Mouse (Mus musculus): Measurements from ENCODE around the gene Pcsk2. TPM values are rescaled to one million over a fixed set of nuclear protein-coding genes. Genes with fewer than 3 reads are reported as not detected.
A peak's percentile ranks its signal among the peaks of the same experiment; 100 is the strongest.

Gene Pcsk2
- polyA plus RNA-seq, 1 experiment from 2014 or later = 0.04 TPM

GRCm38 (mm10) chr2:143841536-143841935 is 295.6 kb downstream of the Pcsk2 start:
- Histone ChIP-seq H3K27ac (no peak overlapping the region), H3K4me3 (no peak overlapping the region), H3K9ac (no peak overlapping the region), H3K27me3 (no peaks in the 10 kb centered on the region), H3K4me2 (no peak overlapping the region), H3K36me3 (no peaks in the 10 kb centered on the region), H3K4me1 (replicated peaks) (peaks cover 7% of the 10 kb centered on the region; the same call in 1 of the 2 replicates), H3K9me3 (replicated peaks) (no peaks in the 10 kb centered on the region)
- ATAC-seq (replicated peaks; ENCODE audit: insufficient number of reproducible peaks, insufficient read depth, low FRiP score, low read depth) = no peak
- WGBS = 80% methylated on average over 7 of the region's 7 CpGs

- Histone ChIP-seq H3K27ac (no peak overlapping the region), H3K9ac (no peak overlapping the region), H3K36me3 (no peaks in the 10 kb centered on the region), H3K4me2 (no peak overlapping the region), H3K4me3 (no peak overlapping the region), H3K27me3 (no peaks in the 10 kb centered on the region), H3K9me3 (replicated peaks) (no peaks in the 10 kb centered on the region), H3K4me1 (replicated peaks) (peaks cover 10% of the 10 kb centered on the region)
- WGBS = 79% methylated on average over 5 of the region's 5 CpGs
- ATAC-seq (replicated peaks; ENCODE audit: insufficient number of reproducible peaks, insufficient read depth, low FRiP score, low read depth) = no peak
Observed at GRCm38 (mm10) chr2:143844779-143845178, 298.8 kb downstream of the Pcsk2 start.

- WGBS = 53% methylated on average over 4 of the region's 4 CpGs
- H3K36me3 ChIP-seq = no peaks in the 10 kb centered on the region
- no peak overlapping the region for H3K4me2 ChIP-seq
- peak; percentile 47 for ATAC-seq (replicated peaks; ENCODE audit: insufficient number of reproducible peaks, insufficient read depth, low FRiP score, low read depth)
- no peaks in the 10 kb centered on the region for H3K9me3 ChIP-seq (replicated peaks)
- no peaks in the 10 kb centered on the region for H3K27me3 ChIP-seq
- no peak overlapping the region for H3K9ac ChIP-seq
- H3K27ac ChIP-seq = no peak overlapping the region
- peaks cover 10% of the 10 kb centered on the region for H3K4me1 ChIP-seq (replicated peaks)
- H3K4me3 ChIP-seq = no peak overlapping the region
Observed at GRCm38 (mm10) chr2:143846799-143847198, 300.8 kb downstream of the Pcsk2 start.

- no peak for ATAC-seq (replicated peaks; ENCODE audit: insufficient number of reproducible peaks, insufficient read depth, low FRiP score, low read depth)
- no peaks in the 10 kb centered on the region for H3K27me3 ChIP-seq
- 45% methylated on average over 3 of the region's 3 CpGs for WGBS
Observed at GRCm38 (mm10) chr2:143847291-143847690, 301.3 kb downstream of the Pcsk2 start.

GRCm38 (mm10) chr2:143851354-143852221 is 305.6 kb downstream of the Pcsk2 start:
- no peak overlapping the region for H3K9ac ChIP-seq
- H3K36me3 ChIP-seq = no peaks in the 10 kb centered on the region
- no peak overlapping the region for H3K4me2 ChIP-seq
- H3K27me3 ChIP-seq = no peaks in the 10 kb centered on the region
- no peak for ATAC-seq (replicated peaks; ENCODE audit: insufficient number of reproducible peaks, insufficient read depth, low FRiP score, low read depth)
- no peak overlapping the region for H3K4me3 ChIP-seq
- WGBS = 63% methylated on average over 12 of the region's 12 CpGs
- peaks cover 9% of the 10 kb centered on the region for H3K4me1 ChIP-seq (replicated peaks)
- no peaks in the 10 kb centered on the region for H3K9me3 ChIP-seq (replicated peaks)
- H3K27ac ChIP-seq = 0 out of 2 replicates have a peak overlapping the region, but pooled peaks have one; percentile 4

More at GRCm38 (mm10) chr2:143847291-143847690, 301.3 kb downstream of the Pcsk2 start:
- Histone ChIP-seq H3K36me3 (no peaks in the 10 kb centered on the region), H3K9me3 (replicated peaks) (no peaks in the 10 kb centered on the region), H3K4me3 (no peak overlapping the region), H3K4me1 (replicated peaks) (peaks cover 10% of the 10 kb centered on the region), H3K4me2 (no peak overlapping the region), H3K9ac (no peak overlapping the region), H3K27ac (no peak overlapping the region)

- Histone ChIP-seq H3K27me3 (no peaks in the 10 kb centered on the region), H3K9ac (no peak overlapping the region), H3K4me3 (no peak overlapping the region), H3K4me1 (replicated peaks) (no peaks in the 10 kb centered on the region; the same call in 1 of the 2 replicates), H3K4me2 (no peak overlapping the region), H3K27ac (no peak overlapping the region), H3K36me3 (no peaks in the 10 kb centered on the region), H3K9me3 (replicated peaks) (no peaks in the 10 kb centered on the region)
- ATAC-seq (replicated peaks; ENCODE audit: insufficient number of reproducible peaks, insufficient read depth, low FRiP score, low read depth) = no peak
- 60% methylated on average over 18 of the region's 18 CpGs for WGBS
Observed at GRCm38 (mm10) chr2:143852295-143853275, 306.6 kb downstream of the Pcsk2 start.

- WGBS = 63% methylated on average over 4 of the region's 4 CpGs
- Histone ChIP-seq H3K36me3 (no peaks in the 10 kb centered on the region), H3K4me2 (no peak overlapping the region), H3K27me3 (no peaks in the 10 kb centered on the region), H3K27ac (no peak overlapping the region), H3K4me1 (replicated peaks) (no peaks in the 10 kb centered on the region), H3K4me3 (no peak overlapping the region), H3K9me3 (replicated peaks) (no peaks in the 10 kb centered on the region), H3K9ac (no peak overlapping the region)
- ATAC-seq (replicated peaks; ENCODE audit: insufficient number of reproducible peaks, insufficient read depth, low FRiP score, low read depth) = peak; percentile 62; the same call in 1 of the 2 replicates
Observed at GRCm38 (mm10) chr2:143853447-143853846, 307.5 kb downstream of the Pcsk2 start.

GRCm38 (mm10) chr2:143859166-143859565 is 313.2 kb downstream of the Pcsk2 start:
- H3K4me2 ChIP-seq = no peak overlapping the region
- H3K9ac ChIP-seq = no peak overlapping the region
- H3K4me1 ChIP-seq (replicated peaks) = peaks cover 8% of the 10 kb centered on the region
- no peaks in the 10 kb centered on the region for H3K9me3 ChIP-seq (replicated peaks)
- H3K4me3 ChIP-seq = no peak overlapping the region
- H3K36me3 ChIP-seq = no peaks in the 10 kb centered on the region
- no peak for ATAC-seq (replicated peaks; ENCODE audit: insufficient number of reproducible peaks, insufficient read depth, low FRiP score, low read depth)
- 80% methylated on average over 2 of the region's 2 CpGs for WGBS
- no peaks in the 10 kb centered on the region for H3K27me3 ChIP-seq
- H3K27ac ChIP-seq = no peak overlapping the region

GRCm38 (mm10) chr2:143862484-143863231 is 316.7 kb downstream of the Pcsk2 start, which contains the start of gene Bfsp1:
Gene Bfsp1, minus strand, starts transcription at chr2:143863173.
- 3% methylated on average over 86 of the region's 86 CpGs for WGBS
- Histone ChIP-seq H3K4me1 (replicated peaks) (peaks cover 13% of the 10 kb centered on the region), H3K4me3 (peak within 1 kb of the TSS; percentile 52), H3K27me3 (no peaks in the 10 kb centered on the region), H3K4me2 (peak within 1 kb of the TSS; percentile 77), H3K9me3 (replicated peaks) (no peaks in the 10 kb centered on the region), H3K36me3 (no peaks in the 10 kb centered on the region), H3K9ac (peak within 1 kb of the TSS; percentile 65), H3K27ac (peak within 1 kb of the TSS; percentile 36)
- ATAC-seq (replicated peaks; ENCODE audit: insufficient number of reproducible peaks, insufficient read depth, low FRiP score, low read depth) = peak; percentile 78

GRCm38 (mm10) chr2:143864600-143864999 is 318.6 kb downstream of the Pcsk2 start:
- Histone ChIP-seq H3K27ac (no peak overlapping the region), H3K4me3 (no peak overlapping the region), H3K9ac (no peak overlapping the region), H3K4me1 (replicated peaks) (peaks cover 13% of the 10 kb centered on the region), H3K9me3 (replicated peaks) (no peaks in the 10 kb centered on the region), H3K27me3 (no peaks in the 10 kb centered on the region), H3K36me3 (no peaks in the 10 kb centered on the region), H3K4me2 (no peak overlapping the region)
- 63% methylated on average over 8 of the region's 8 CpGs for WGBS
- ATAC-seq (replicated peaks; ENCODE audit: insufficient number of reproducible peaks, insufficient read depth, low FRiP score, low read depth) = no peak
